Mouse (Mus musculus) olfactory bulb, adult 2 months (tissue): ENCODE measurements around the gene Ptk7.

Experiments
- CTCF ChIP-seq: fragments of 200-500 bp; IDR thresholded peaks from 2 replicates; pipeline ENCODE4 v1.5.1; 2012; ENCODE audit warnings: low read depth, mild to moderate bottlenecking, low read length, moderate library complexity; ENCODE audit not compliant: insufficient read depth
- POLR2A ChIP-seq: fragments of 200-500 bp; IDR thresholded peaks from 2 replicates; pipeline ENCODE4 v1.6.1; 2012; ENCODE audit warnings: mild to moderate bottlenecking, low read depth, low read length, moderate library complexity; ENCODE audit not compliant: insufficient read depth

GRCm38 (mm10) chr17:46598963-46599362 lies 30.3 kb downstream of the Ptk7 start:
- TF ChIP-seq CTCF (no peak), POLR2A (no peak)
